Mouse (Mus musculus) cerebellum, adult 11-12 months (tissue): ENCODE results near the gene Slc24a4.
"Not testable (repeated sequence)": the region's sequence is repeated elsewhere in the genome, so short reads cannot be mapped to it uniquely, and the experiment has no call there.

ENCODE experiments used
- DNase-seq: peaks from one replicate; pipeline ENCODE4 v3.0.0; 2022

The Slc24a4 gene

GRCm38 (mm10) chr12:102166691-102167261 is 38.2 kb downstream of the Slc24a4 start:
- DNase-seq = no peak

DNA sequence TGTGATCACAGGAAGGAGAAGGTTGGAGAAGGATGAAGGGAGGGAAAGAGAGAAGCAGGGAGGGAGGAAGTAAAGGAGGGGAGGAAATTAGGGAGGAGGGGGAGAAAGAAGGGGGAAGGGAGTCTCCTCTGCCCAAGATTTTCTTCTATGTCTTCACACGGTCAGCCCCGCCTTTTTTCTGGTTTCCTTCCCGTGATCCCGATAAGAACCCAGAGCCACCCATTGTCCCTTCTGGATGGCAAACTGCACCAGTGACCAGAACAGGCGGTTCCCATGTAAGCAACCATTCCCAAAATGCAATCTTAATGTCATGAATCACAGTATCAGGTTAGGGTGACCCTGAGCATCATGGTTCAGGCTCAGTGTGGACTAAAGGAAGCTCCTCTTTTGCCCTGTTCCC is 38.8 kb downstream of the Slc24a4 start:
- DNase-seq = no peak

- no peak for DNase-seq
These were observed 44.2 kb downstream of the Slc24a4 start for GRCm38 (mm10) chr12:102172746-102173145.

- DNase-seq = no peak
These were observed 44.8 kb downstream of the Slc24a4 start for GRCm38 (mm10) chr12:102173345-102173744.

DNA sequence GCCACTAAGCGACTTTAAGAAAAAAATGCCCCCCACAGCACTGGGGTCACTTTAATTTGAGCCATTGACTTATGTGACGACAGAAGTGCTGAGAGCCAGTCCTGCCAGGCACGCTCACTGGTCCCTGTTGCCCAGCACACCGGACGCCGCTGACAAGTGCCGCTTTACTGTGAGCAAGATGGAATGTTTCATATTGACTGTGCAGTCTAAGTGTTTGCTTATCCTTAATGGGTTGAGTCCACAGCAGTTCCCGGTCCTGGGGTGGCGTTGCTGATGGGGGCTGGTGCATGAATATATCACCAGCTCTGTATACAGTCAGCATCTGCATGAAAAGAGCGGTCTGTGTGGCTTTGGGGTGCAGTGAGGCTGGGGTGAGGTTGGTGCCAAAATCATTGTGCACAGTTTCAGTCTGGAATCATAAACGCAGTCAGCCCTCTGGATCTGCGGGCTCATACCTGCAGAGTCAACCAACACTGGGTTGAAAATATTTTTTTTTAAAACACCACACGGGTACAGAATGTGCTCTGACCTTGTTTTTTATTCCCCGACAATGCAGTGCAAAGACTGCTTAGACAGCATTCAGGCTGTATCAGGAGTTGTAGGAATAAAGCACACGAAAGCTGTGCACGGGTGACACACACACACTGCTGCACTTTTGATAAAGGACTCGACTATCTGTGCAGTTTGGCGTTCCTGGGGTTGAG is 52.0 kb downstream of the Slc24a4 start:
- no peak for DNase-seq

DNA sequence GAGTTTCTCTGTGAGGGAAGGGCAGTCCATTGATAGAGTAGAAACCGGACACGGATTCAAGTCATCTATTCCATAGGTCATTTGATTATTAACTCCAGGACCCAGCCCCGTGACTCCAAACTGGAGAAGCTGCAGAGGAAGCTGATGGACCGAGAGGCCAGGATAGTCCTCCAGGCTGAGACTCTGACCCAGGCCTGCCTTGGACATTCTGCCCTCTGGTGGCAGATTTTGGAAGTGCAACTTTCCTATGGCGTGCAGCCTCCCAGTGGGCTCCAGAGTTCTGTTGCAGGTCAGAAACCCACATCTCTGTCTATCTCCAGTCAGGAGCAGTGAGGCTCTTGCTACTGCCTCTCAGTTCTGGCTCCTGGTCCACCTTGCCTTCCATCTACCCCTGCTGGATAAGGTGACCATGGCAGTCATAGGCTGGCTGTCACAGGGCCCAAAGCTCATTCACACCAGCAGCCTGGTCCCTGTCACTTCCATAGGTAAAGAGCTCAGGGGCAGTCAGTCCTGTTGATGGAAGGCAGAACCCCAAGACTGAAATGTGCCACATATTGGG is 53.3 kb downstream of the Slc24a4 start:
- no peak for DNase-seq

DNA sequence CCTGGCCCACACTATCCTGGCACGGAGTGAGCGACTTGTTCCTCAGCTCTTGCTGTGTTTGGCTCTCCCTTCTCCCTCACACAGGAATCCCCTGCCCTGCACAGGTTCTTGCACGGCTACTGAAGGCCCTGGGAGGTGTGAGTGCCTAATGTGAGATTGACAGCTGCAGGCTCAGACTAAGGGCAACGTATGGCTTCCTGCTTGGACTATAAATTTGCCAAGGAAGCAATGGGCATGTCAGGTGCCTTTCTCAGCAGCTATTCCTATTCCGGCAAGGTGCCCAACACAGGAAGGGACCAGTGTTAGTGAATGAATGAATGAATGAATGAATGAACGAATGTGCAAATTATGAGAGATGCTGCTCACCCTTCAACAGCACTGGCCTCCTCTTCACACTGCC is 54.1 kb downstream of the Slc24a4 start:
- DNase-seq = no peak

- DNase-seq = no peak
These were observed 54.7 kb downstream of the Slc24a4 start for GRCm38 (mm10) chr12:102183201-102183600.

DNA sequence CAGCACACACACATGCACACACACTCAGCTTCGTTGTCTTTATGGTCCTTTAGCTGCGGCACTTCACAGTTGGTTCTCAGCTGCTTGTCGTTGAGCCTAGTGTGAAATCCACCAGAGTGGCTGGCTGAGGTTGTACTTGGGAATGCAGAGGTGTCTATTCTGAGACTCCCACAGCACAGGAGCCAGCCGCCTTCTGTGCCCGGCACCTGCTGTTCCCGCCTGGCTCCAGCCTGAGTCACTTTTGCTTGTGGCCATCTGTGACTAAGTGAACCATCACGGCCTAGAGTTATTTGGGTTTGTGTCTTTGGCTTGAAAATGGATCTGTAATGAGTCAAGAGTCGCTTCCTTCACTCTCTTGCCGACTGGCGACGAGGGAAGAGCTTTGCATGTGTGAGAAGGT is 62.3 kb downstream of the Slc24a4 start:
- peak; percentile 60 for DNase-seq

- DNase-seq = no peak
These were observed 73.0 kb downstream of the Slc24a4 start for GRCm38 (mm10) chr12:102201516-102201915.

- DNase-seq = peak; percentile 48
These were observed 74.4 kb downstream of the Slc24a4 start for GRCm38 (mm10) chr12:102202901-102203300.

- no peak for DNase-seq
These were observed 77.9 kb downstream of the Slc24a4 start for GRCm38 (mm10) chr12:102206471-102206870.

DNA sequence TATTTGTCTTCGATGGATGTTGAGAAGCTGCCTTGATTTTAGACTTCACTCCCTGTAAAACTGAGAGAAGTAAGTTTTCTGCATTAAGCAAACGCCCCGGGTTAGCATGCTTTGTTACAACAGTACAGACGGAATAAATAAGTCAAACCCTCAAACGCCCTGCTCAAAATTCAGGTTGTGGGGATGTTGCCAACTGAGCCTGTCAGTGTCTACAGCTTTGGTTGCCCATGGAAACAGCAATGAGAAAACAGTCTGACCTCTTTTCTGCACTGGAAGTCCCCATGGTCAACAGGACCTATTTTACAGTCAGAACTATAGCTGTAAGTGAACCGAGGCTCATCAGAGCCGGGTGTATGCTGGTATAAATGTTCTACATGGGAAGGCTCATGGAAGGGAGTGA is 78.7 kb downstream of the Slc24a4 start:
- no peak for DNase-seq

DNA sequence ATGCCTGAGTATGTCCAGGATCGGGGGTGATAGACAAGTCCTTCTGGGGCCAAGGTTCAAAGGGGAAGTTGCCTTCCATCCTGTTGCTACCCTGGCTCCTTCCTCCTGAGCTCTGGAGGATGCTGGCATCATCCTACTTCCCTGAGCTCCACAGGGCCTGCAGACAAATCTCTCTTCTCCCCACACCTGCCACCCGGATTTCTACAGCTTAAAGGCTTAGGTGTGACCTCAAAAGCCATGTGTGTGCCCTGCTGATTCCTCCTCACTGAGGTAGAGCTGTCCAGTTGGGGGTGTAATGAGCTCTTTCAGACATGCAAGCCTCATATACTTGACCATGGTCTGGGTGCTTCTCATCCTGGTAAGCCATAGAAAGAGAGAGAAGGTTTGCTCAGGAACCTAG is 82.3 kb downstream of the Slc24a4 start:
- no peak for DNase-seq

- DNase-seq = peak; percentile 85
These were observed 94.9 kb downstream of the Slc24a4 start for GRCm38 (mm10) chr12:102223404-102223803.

DNA sequence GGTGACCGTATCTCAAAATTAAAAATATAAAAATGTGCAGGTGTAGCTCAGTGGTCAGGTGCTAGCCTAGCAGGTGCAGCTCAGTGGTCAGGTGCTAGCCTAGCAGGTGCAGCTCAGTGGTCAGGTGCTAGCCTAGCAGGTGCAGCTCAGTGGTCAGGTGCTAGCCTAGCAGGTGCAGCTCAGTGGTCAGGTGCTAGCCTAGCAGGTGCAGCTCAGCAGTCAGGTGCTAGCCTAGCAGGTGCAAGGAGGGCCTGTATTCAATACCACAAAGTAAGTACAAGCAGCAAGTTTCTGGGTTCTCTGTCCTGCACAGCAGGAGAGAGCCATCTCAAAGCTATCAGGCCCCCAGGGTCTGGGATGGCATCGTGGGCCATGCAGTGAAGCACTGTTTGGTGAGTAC is 95.6 kb downstream of the Slc24a4 start:
- DNase-seq = not testable (repeated sequence)

DNA sequence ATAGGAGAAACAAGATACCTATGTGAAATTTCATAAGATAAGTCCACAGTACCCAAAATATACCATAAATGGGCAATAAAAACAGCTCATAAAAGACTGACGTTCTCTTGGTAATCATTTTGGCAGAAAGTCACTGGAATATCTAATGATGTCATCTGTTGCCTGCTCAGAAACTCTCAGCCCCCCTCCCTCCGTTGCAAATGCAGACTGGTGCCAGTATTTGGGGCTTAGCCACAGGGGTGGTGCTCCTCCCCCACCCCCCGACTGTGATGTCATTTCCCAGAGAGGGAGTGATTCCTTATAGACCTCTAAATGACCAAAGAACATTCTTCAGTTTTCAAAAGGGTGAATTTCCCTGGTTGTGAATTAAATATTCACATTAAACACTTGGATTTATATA is 96.6 kb downstream of the Slc24a4 start:
- no peak for DNase-seq

GRCm38 (mm10) chr12:102235551-102235950 is 107.0 kb downstream of the Slc24a4 start:
- DNase-seq = no peak

- no peak for DNase-seq
These were observed 107.8 kb downstream of the Slc24a4 start for GRCm38 (mm10) chr12:102236317-102236716.

GRCm38 (mm10) chr12:102242076-102242722 is 113.7 kb downstream of the Slc24a4 start:
- no peak for DNase-seq

DNA sequence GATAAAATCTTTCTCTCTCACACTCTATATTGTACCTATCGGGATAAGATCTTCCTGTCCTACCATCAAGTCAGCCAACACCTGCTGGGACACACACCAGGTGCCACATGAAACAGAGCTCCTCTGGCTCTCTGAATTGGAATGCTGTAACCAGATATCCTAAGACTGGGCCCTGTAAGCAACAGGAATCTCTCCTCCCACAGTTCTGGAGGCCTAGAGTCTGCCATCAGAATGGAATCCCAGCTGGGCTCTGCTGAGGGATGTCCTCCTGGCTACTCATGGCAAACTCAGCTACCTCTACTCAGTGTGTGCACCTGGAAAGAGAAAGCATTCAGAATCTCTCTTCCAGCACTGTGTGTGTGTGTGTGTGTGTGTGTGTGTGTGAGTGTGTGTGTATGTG is 115.4 kb downstream of the Slc24a4 start:
- no peak for DNase-seq

DNA sequence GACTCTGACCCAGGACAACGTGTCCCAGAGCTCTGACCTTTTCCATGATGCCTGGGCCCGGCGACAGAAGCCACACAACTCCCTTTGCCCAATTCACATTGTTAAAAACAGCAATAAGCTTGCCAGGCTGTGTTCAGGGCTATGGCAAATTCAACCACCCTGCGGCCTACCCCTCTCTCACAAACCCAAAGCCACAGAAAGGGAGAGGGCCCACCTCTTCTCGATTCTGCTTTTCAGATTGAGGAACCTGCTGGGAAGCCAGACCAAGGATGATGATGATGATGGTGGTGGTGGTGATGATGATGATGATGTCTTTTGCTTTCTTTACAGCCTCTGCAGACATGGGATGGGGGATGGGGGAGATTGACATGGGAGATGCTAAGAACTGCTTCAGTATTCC is 117.7 kb downstream of the Slc24a4 start:
- no peak for DNase-seq

- DNase-seq = no peak
These were observed 119.6 kb downstream of the Slc24a4 start for GRCm38 (mm10) chr12:102248104-102248503.

DNA sequence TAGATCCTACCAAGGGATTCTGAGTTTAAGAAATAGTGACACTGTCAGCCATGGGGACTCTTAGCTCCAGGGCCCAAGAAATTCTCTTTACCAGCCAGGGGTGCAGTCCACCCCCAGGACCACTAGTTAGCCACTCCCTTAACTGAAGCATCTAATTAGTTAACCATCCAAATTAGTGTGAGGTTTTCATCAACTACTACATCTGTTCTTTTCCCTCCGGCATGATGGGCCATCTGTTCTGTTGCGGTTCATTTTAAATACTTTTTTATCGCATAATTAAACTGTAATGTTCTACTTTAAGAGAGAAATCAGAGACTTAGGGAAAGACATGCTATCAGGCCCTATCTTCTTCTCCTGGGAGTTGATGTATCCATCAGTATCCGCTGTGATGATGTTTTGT is 121.8 kb downstream of the Slc24a4 start:
- DNase-seq = no peak
